Mouse (Mus musculus): Measurements from ENCODE around the gene Pla2g6. TPM values are rescaled to one million over a fixed set of nuclear protein-coding genes. Genes with fewer than 3 reads are reported as not detected.

The Pla2g6 gene
- polyA plus RNA-seq (2012; rRNA removed), result 303 and 357 TPM in 2 replicates

GRCm38 (mm10) chr15:79328058-79328938 lies at the start of gene Pla2g6:
Gene Pla2g6, minus strand, starts transcription at chr15:79328390.
- Histone ChIP-seq H3K27ac (ENCODE audit: control insufficient read depth, insufficient read depth, low read depth, low read length) (peak within 1 kb of the TSS; percentile 90), H3K27me3 (ENCODE audit: control insufficient read depth, insufficient read depth, low read length) (no peaks in the 10 kb centered on the region), H3K4me3 (ENCODE audit: control insufficient read depth, low read depth, low read length) (peak within 1 kb of the TSS; percentile 92), H3K36me3 (ENCODE audit: control insufficient read depth, insufficient read depth, low read length) (no peaks in the 10 kb centered on the region), H3K4me1 (ENCODE audit: control insufficient read depth, insufficient read depth, low read length) (peaks cover 23% of the 10 kb centered on the region)
- TF ChIP-seq CTCF (IDR thresholded peaks at IDR 0.05; ENCODE audit: control insufficient read depth, insufficient read depth, insufficient replicate concordance, low read depth, low read length) (no peak), POLR2A (IDR thresholded peaks at IDR 0.05; ENCODE audit: control insufficient read depth, low read depth, low read length) (peak; percentile 78)

GRCm38 (mm10) chr15:79377681-79378080 lies 49.5 kb upstream of the Pla2g6 start:
- Histone ChIP-seq H3K4me1 (ENCODE audit: control insufficient read depth, insufficient read depth, low read length) (peaks cover 12% of the 10 kb centered on the region), H3K27ac (ENCODE audit: control insufficient read depth, insufficient read depth, low read depth, low read length) (no peak overlapping the region), H3K4me3 (ENCODE audit: control insufficient read depth, low read depth, low read length) (no peak overlapping the region), H3K27me3 (ENCODE audit: control insufficient read depth, insufficient read depth, low read length) (no peaks in the 10 kb centered on the region), H3K36me3 (ENCODE audit: control insufficient read depth, insufficient read depth, low read length) (no peaks in the 10 kb centered on the region)
- TF ChIP-seq POLR2A (IDR thresholded peaks at IDR 0.05; ENCODE audit: control insufficient read depth, low read depth, low read length) (no peak), CTCF (IDR thresholded peaks at IDR 0.05; ENCODE audit: control insufficient read depth, insufficient read depth, insufficient replicate concordance, low read depth, low read length) (peak; percentile 36; the same call in 1 of the 2 replicates)

GRCm38 (mm10) chr15:79374760-79375159 lies 46.6 kb upstream of the Pla2g6 start:
- Histone ChIP-seq H3K27me3 (ENCODE audit: control insufficient read depth, insufficient read depth, low read length) (no peaks in the 10 kb centered on the region), H3K4me3 (ENCODE audit: control insufficient read depth, low read depth, low read length) (no peak overlapping the region), H3K4me1 (ENCODE audit: control insufficient read depth, insufficient read depth, low read length) (peaks cover 2% of the 10 kb centered on the region), H3K36me3 (ENCODE audit: control insufficient read depth, insufficient read depth, low read length) (no peaks in the 10 kb centered on the region), H3K27ac (ENCODE audit: control insufficient read depth, insufficient read depth, low read depth, low read length) (no peak overlapping the region)
- no peak for TF ChIP-seq CTCF (IDR thresholded peaks at IDR 0.05; ENCODE audit: control insufficient read depth, insufficient read depth, insufficient replicate concordance, low read depth, low read length)

GRCm38 (mm10) chr15:79370281-79370843 lies 42.2 kb upstream of the Pla2g6 start:
- H3K4me3 ChIP-seq (ENCODE audit: control insufficient read depth, low read depth, low read length), result no peak overlapping the region
- no peaks in the 10 kb centered on the region for H3K27me3 ChIP-seq (ENCODE audit: control insufficient read depth, insufficient read depth, low read length)
- H3K36me3 ChIP-seq (ENCODE audit: control insufficient read depth, insufficient read depth, low read length), result no peaks in the 10 kb centered on the region
- H3K4me1 ChIP-seq (ENCODE audit: control insufficient read depth, insufficient read depth, low read length), result no peaks in the 10 kb centered on the region; the same call in 1 of the 2 replicates
- TF ChIP-seq POLR2A (IDR thresholded peaks at IDR 0.05; ENCODE audit: control insufficient read depth, low read depth, low read length) (no peak), CTCF (IDR thresholded peaks at IDR 0.05; ENCODE audit: control insufficient read depth, insufficient read depth, insufficient replicate concordance, low read depth, low read length) (no peak)
- no peak overlapping the region for H3K27ac ChIP-seq (ENCODE audit: control insufficient read depth, insufficient read depth, low read depth, low read length)

GRCm38 (mm10) chr15:79369452-79370280 lies 41.5 kb upstream of the Pla2g6 start:
- Histone ChIP-seq H3K27me3 (ENCODE audit: control insufficient read depth, insufficient read depth, low read length) (no peaks in the 10 kb centered on the region), H3K27ac (ENCODE audit: control insufficient read depth, insufficient read depth, low read depth, low read length) (no peak overlapping the region), H3K36me3 (ENCODE audit: control insufficient read depth, insufficient read depth, low read length) (no peaks in the 10 kb centered on the region)

GRCm38 (mm10) chr15:79368861-79369440 lies 40.8 kb upstream of the Pla2g6 start:
- no peak overlapping the region for H3K27ac ChIP-seq (ENCODE audit: control insufficient read depth, insufficient read depth, low read depth, low read length)
- no peaks in the 10 kb centered on the region for H3K27me3 ChIP-seq (ENCODE audit: control insufficient read depth, insufficient read depth, low read length)
- H3K36me3 ChIP-seq (ENCODE audit: control insufficient read depth, insufficient read depth, low read length), result no peaks in the 10 kb centered on the region
- no peak overlapping the region for H3K4me3 ChIP-seq (ENCODE audit: control insufficient read depth, low read depth, low read length)
- H3K4me1 ChIP-seq (ENCODE audit: control insufficient read depth, insufficient read depth, low read length), result no peaks in the 10 kb centered on the region; the same call in 1 of the 2 replicates
- TF ChIP-seq POLR2A (IDR thresholded peaks at IDR 0.05; ENCODE audit: control insufficient read depth, low read depth, low read length), result peak; percentile 12; the same call in 1 of the 2 replicates
- TF ChIP-seq CTCF (IDR thresholded peaks at IDR 0.05; ENCODE audit: control insufficient read depth, insufficient read depth, insufficient replicate concordance, low read depth, low read length), result no peak

More at GRCm38 (mm10) chr15:79369452-79370280, 41.5 kb upstream of the Pla2g6 start:
- Histone ChIP-seq H3K4me3 (ENCODE audit: control insufficient read depth, low read depth, low read length) (no peak overlapping the region), H3K4me1 (ENCODE audit: control insufficient read depth, insufficient read depth, low read length) (no peaks in the 10 kb centered on the region; the same call in 1 of the 2 replicates)
- TF ChIP-seq POLR2A (IDR thresholded peaks at IDR 0.05; ENCODE audit: control insufficient read depth, low read depth, low read length), result no peak
- TF ChIP-seq CTCF (IDR thresholded peaks at IDR 0.05; ENCODE audit: control insufficient read depth, insufficient read depth, insufficient replicate concordance, low read depth, low read length), result no peak

Data from testis, adult 2 months (tissue).